Mouse (Mus musculus): ENCODE measurements around the gene Alg6. TPM values are rescaled to one million over a fixed set of nuclear protein-coding genes. Genes with fewer than 3 reads are reported as not detected.

The Alg6 gene
- 8.7 TPM for polyA plus RNA-seq (2017; shearing (Covaris generic))

GRCm38 (mm10) chr4:99714904-99715782 is at the start of gene Alg6:
Gene Alg6, plus strand, starts transcription at chr4:99715664.

Other genes starting within 250 kb of the Alg6 start
- gene Foxd3, start 59.4 kb upstream of the Alg6 start, polyA plus RNA-seq (2017; shearing (Covaris generic)): not detected
- gene Efcab7, start 113.5 kb downstream of the Alg6 start, polyA plus RNA-seq (2017; shearing (Covaris generic)): 5.4 TPM
- 48.5 TPM for gene Pgm1, start 213.8 kb downstream of the Alg6 start, polyA plus RNA-seq (2017; shearing (Covaris generic))
- gene Itgb3bp, start 214.1 kb downstream of the Alg6 start, polyA plus RNA-seq (2017; shearing (Covaris generic)): 35.3 TPM

All from activated CD4-positive, CD25-positive, alpha-beta regulatory T cell, adult 9 weeks (primary cell).